Mouse (Mus musculus) ES-E14 (cell line): ENCODE measurements at regions not wholly inside any gene's neighbourhood (a gene's known extent, or its start where the extent isn't known, plus 50 kb on each side); places are given as distances from the start of the nearest gene placed in this dataset.

ENCODE experiments used
- DNase-seq: peaks from one replicate; pipeline ENCODE4 v3.0.0-alpha.2; 2013; ENCODE audit warnings: low read depth, low spot score
- H3K27ac ChIP-seq: 2 replicates; pipeline ENCODE4 v1.5.1; 2012; ENCODE audit warnings: low read depth, mild to moderate bottlenecking, low read length, moderate library complexity, mixed read lengths; ENCODE audit not compliant: poor library complexity, insufficient read depth, severe bottlenecking
- H3K36me3 ChIP-seq: 2 replicates; pipeline ENCODE4 v1.6.1; 2012; ENCODE audit warnings: mild to moderate bottlenecking, low read length, moderate library complexity, mixed read lengths; ENCODE audit not compliant: control insufficient read depth, poor library complexity, insufficient read depth, severe bottlenecking
- H3K4me1 ChIP-seq, 2 experiments: fragments of 150-350 bp in 1 of 2; sonication (generic) in 1 of 2; 2 replicates each; pipeline ENCODE4 v1.6.1; 2012; ENCODE audit warnings: low read length in 2 of 2, mild to moderate bottlenecking in 1 of 2, mixed read lengths in 1 of 2; ENCODE audit not compliant: control insufficient read depth in 2 of 2, insufficient read depth in 2 of 2, poor library complexity in 1 of 2
- H3K4me3 ChIP-seq, 2 experiments: fragments of 150-350 bp in 1 of 2; sonication (generic) in 1 of 2; 2 replicates each; pipeline ENCODE4 v1.5.1; 2012; ENCODE audit warnings: low read length in 2 of 2, low read depth in 1 of 2, mild to moderate bottlenecking in 1 of 2, mixed read lengths in 1 of 2; ENCODE audit not compliant: insufficient read depth in 1 of 2, poor library complexity in 1 of 2, severe bottlenecking in 1 of 2
- H3K9ac ChIP-seq: 2 replicates; pipeline ENCODE4 v1.6.1; 2012; ENCODE audit warnings: low read depth, mild to moderate bottlenecking, low read length, mixed read lengths; ENCODE audit not compliant: poor library complexity, insufficient read depth, severe bottlenecking
- H3K9me3 ChIP-seq: fragments of 150-350 bp; sonication (generic); 2 replicates; pipeline ENCODE4 v1.6.1; 2012; ENCODE audit warnings: low read depth, mild to moderate bottlenecking, low read length; ENCODE audit not compliant: control insufficient read depth, insufficient read depth
- CHD2 ChIP-seq: IDR thresholded peaks from 2 replicates; pipeline ENCODE4 v1.6.1; 2014; ENCODE audit warnings: mild to moderate bottlenecking, low read depth, low read length, inconsistent platforms
- HCFC1 ChIP-seq: IDR thresholded peaks from 2 replicates; pipeline ENCODE4 v1.6.1; 2012; ENCODE audit warnings: low read length, inconsistent platforms, borderline replicate concordance; ENCODE audit not compliant: insufficient read depth
- MAFK ChIP-seq: IDR thresholded peaks from 2 replicates; pipeline ENCODE4 v1.6.1; 2014; ENCODE audit warnings: mild to moderate bottlenecking, low read depth, low read length, inconsistent platforms; ENCODE audit not compliant: insufficient read depth
- ZC3H11A ChIP-seq: IDR thresholded peaks from 2 replicates; pipeline ENCODE4 v1.6.1; 2012; ENCODE audit warnings: low read depth, mild to moderate bottlenecking, inconsistent platforms, low read length, borderline replicate concordance
- ZNF384 ChIP-seq: IDR thresholded peaks from 2 replicates; pipeline ENCODE4 v1.6.1; 2012; ENCODE audit warnings: low read depth, low read length, inconsistent platforms
- in situ Hi-C, 2 experiments: fragments of 600-800 bp; cut with MboI; formaldehyde crosslinking; loops; one replicate each; pipeline ENCODE4 v1.15.1; 2025; ENCODE audit warnings: low sequenced_read_pairs in 2 of 2, inconsistent platforms in 1 of 2; ENCODE audit not compliant: unreplicated experiment in 2 of 2

GRCm38 (mm10) chr15:72383470-72383869 is 1450.9 kb upstream of the Gm6569 start:
- no peak for DNase-seq
- Histone ChIP-seq H3K36me3 (no peaks in the 10 kb centered on the region), H3K9me3 (no peaks in the 10 kb centered on the region), H3K4me3 (no peak overlapping the region), H3K4me1 (no peaks in the 10 kb centered on the region), H3K9ac (no peak overlapping the region), H3K27ac (no peak overlapping the region)
- in situ Hi-C loops: no loop called here
- TF ChIP-seq HCFC1: no peak

- DNase-seq: no peak
- no peaks in the 10 kb centered on the region for H3K4me1 ChIP-seq
- no peaks in the 10 kb centered on the region for H3K36me3 ChIP-seq
- no peak overlapping the region for H3K4me3 ChIP-seq
- TF ChIP-seq MAFK: no peak
- TF ChIP-seq ZNF384: no peak
- TF ChIP-seq HCFC1: no peak
- TF ChIP-seq ZC3H11A: no peak
- no peak for TF ChIP-seq CHD2
- in situ Hi-C loops: no loop called here
- H3K9me3 ChIP-seq: no peaks in the 10 kb centered on the region
- H3K9ac ChIP-seq: no peak overlapping the region
- no peak overlapping the region for H3K27ac ChIP-seq
Measured at GRCm38 (mm10) chr15:72393226-72393625, 1441.1 kb upstream of the Gm6569 start.

- no peak overlapping the region for H3K9ac ChIP-seq
- H3K27ac ChIP-seq: no peak overlapping the region
- in situ Hi-C loops: no loop called here
- no peak for TF ChIP-seq CHD2
- no peak for TF ChIP-seq HCFC1
- no peak for TF ChIP-seq ZNF384
- TF ChIP-seq ZC3H11A: no peak
- no peak for TF ChIP-seq MAFK
- H3K9me3 ChIP-seq: no peaks in the 10 kb centered on the region
- no peaks in the 10 kb centered on the region for H3K36me3 ChIP-seq
- no peak overlapping the region for H3K4me3 ChIP-seq
- H3K4me1 ChIP-seq: no peaks in the 10 kb centered on the region
- no peak for DNase-seq
Measured at GRCm38 (mm10) chr15:72411956-72412355, 1422.4 kb upstream of the Gm6569 start.
